9 mouse cellular contexts compared by ENCODE assay signal in genomic region chr17:24507129-24507664, GRCm38 (mm10). TPM values are rescaled to one million over a fixed set of nuclear protein-coding genes. Genes with fewer than 3 reads are reported as not detected.
DNase-seq lines count a peak whose midpoint lies in the region; ATAC-seq and TF ChIP-seq lines count a peak whose summit lies in the region.
"Had no signal": no experiment of that assay in that cellular context is flagged by ENCODE, and none has a peak within 500 bp of the region (broad histone marks: within the 10 kb centered on the region; RNA-seq: fewer than 3 reads in every experiment).

No protein-coding gene starts in this region.

- H3K4me2 ChIP-seq in forebrain, embryonic 14.5 days (ENCODE audit: low read length), result no peak overlapping the region
- peak overlapping the region; percentile 45 for H3K4me2 ChIP-seq in liver, embryonic 12.5 days

- no peaks in the 10 kb centered on the region for H3K27me3 ChIP-seq in forebrain, embryonic 14.5 days (replicated peaks; ENCODE audit: control insufficient read depth, insufficient read depth, low read length)
- peaks cover 20% of the 10 kb centered on the region for H3K27me3 ChIP-seq in forebrain, embryonic 10.5 days (ENCODE audit: poor library complexity, severe bottlenecking)
- peaks cover 22% of the 10 kb centered on the region for H3K27me3 ChIP-seq in embryonic facial prominence, embryonic 10.5 days (replicated peaks; ENCODE audit: low read depth, poor library complexity, severe bottlenecking)
- peaks cover 18% of the 10 kb centered on the region; the same call in 1 of the 2 replicates for H3K27me3 ChIP-seq in liver, embryonic 12.5 days (replicated peaks)

- no peak overlapping the region for H3K4me3 ChIP-seq in forebrain, embryonic 14.5 days (ENCODE audit: low read depth, low read length)
- H3K4me3 ChIP-seq in forebrain, embryonic 10.5 days, result no peak overlapping the region
- no peak overlapping the region for H3K4me3 ChIP-seq in left cerebral cortex, adult 2 months
- H3K4me3 ChIP-seq in embryonic facial prominence, embryonic 10.5 days, result 0 out of 2 replicates have a peak overlapping the region, but pooled peaks have one; percentile 8
- no peak overlapping the region for H3K4me3 ChIP-seq in liver, embryonic 12.5 days

- 55% methylated on average over 19 of the region's 19 CpGs for WGBS in forebrain, embryonic 14.5 days
- 45% methylated on average over 19 of the region's 19 CpGs for WGBS in forebrain, embryonic 10.5 days
- 51% methylated on average over 19 of the region's 19 CpGs for WGBS in embryonic facial prominence, embryonic 10.5 days
- 55% methylated on average over 19 of the region's 19 CpGs for WGBS in liver, embryonic 12.5 days (ENCODE audit: insufficient replicate concordance)

- no peak for DNase-seq in forebrain, embryonic 14.5 days (ENCODE audit: low spot score)
- DNase-seq in forebrain, embryonic 10.5 days (ENCODE audit: extremely low spot score, low spot score), result no peak
- DNase-seq in left cerebral cortex, adult 2 months (ENCODE audit: extremely low spot score in 1 of 2, low spot score in 2 of 2), result peak in 1 of 2 experiments; percentile 28
- DNase-seq in left cerebral cortex, adult 11 months (ENCODE audit: low spot score), result no peak
- peak; percentile 31 for DNase-seq in embryonic facial prominence, embryonic 10.5 days (ENCODE audit: low spot score)
- DNase-seq in adipocyte (ENCODE audit: low spot score), result no peak

- TF ChIP-seq CTCF in left cerebral cortex, adult 2 months (IDR thresholded peaks at IDR 0.05), result no peak

- H3K27ac ChIP-seq in forebrain, embryonic 14.5 days (ENCODE audit: low read depth, low read length), result no peak overlapping the region
- no peak overlapping the region for H3K27ac ChIP-seq in forebrain, embryonic 10.5 days
- H3K27ac ChIP-seq in left cerebral cortex, adult 2 months, result peak overlapping the region; percentile 88
- no peak overlapping the region for H3K27ac ChIP-seq in embryonic facial prominence, embryonic 10.5 days (replicated peaks)
- no peak overlapping the region for H3K27ac ChIP-seq in liver, embryonic 12.5 days

- no peaks in the 10 kb centered on the region for H3K4me1 ChIP-seq in forebrain, embryonic 14.5 days (ENCODE audit: control insufficient read depth, insufficient read depth, low read length)
- peaks cover 16% of the 10 kb centered on the region for H3K4me1 ChIP-seq in forebrain, embryonic 10.5 days
- H3K4me1 ChIP-seq in embryonic facial prominence, embryonic 10.5 days, result peaks cover 13% of the 10 kb centered on the region
- peaks cover 15% of the 10 kb centered on the region for H3K4me1 ChIP-seq in liver, embryonic 12.5 days

- H3K36me3 ChIP-seq in forebrain, embryonic 14.5 days (ENCODE audit: control insufficient read depth, insufficient read depth, low read length), result peaks cover 98% of the 10 kb centered on the region
- H3K36me3 ChIP-seq in forebrain, embryonic 10.5 days (replicated peaks), result peaks cover 93% of the 10 kb centered on the region
- peaks cover 95% of the 10 kb centered on the region for H3K36me3 ChIP-seq in embryonic facial prominence, embryonic 10.5 days (replicated peaks)
- H3K36me3 ChIP-seq in liver, embryonic 12.5 days, result peaks cover 51% of the 10 kb centered on the region

- no peaks in the 10 kb centered on the region for H3K9me3 ChIP-seq in forebrain, embryonic 14.5 days (replicated peaks; ENCODE audit: control insufficient read depth, low read length)
- H3K9me3 ChIP-seq in forebrain, embryonic 10.5 days, result no peaks in the 10 kb centered on the region
- no peaks in the 10 kb centered on the region for H3K9me3 ChIP-seq in embryonic facial prominence, embryonic 10.5 days
- no peaks in the 10 kb centered on the region for H3K9me3 ChIP-seq in liver, embryonic 12.5 days (replicated peaks)

- H3K9ac ChIP-seq in forebrain, embryonic 14.5 days (ENCODE audit: low read length), result no peak overlapping the region
- no peak overlapping the region for H3K9ac ChIP-seq in liver, embryonic 12.5 days

- 0 out of 2 replicates have a peak, but pooled peaks have one; percentile 37 for ATAC-seq in forebrain, embryonic 14.5 days
- peak; percentile 17; the same call in 1 of the 2 replicates for ATAC-seq in liver, embryonic 12.5 days
- no peak for ATAC-seq in megakaryocyte progenitor cell, adult 5-6 weeks (replicated peaks; ENCODE audit: poor library complexity)

- intact Hi-C loops in left cerebral cortex, adult 2 months (cut with DNase I), result no loop called here

RNA-seq across cellular contexts. Expression of gene Caskin1, which starts 18.8 kb away (rescaled TPM):
- polyA plus RNA-seq in forebrain, embryonic 14.5 days (2014; fragmentation: Nextera tagmentation; extraction: Ambion mirVana), result 9.1 and 14.6 TPM in 2 replicates
- polyA plus RNA-seq in forebrain, embryonic 10.5 days (2016; fragmentation: Nextera tagmentation; extraction: Ambion mirVana), result 3.8 and 4.3 TPM in 2 replicates
- total RNA-seq in left cerebral cortex, adult 2 months (2021), result 100 to 1,000 TPM; 134 to 144 TPM
- 3.1 and 3.9 TPM in 2 replicates for polyA plus RNA-seq in embryonic facial prominence, embryonic 10.5 days (2016; fragmentation: Nextera tagmentation; extraction: Ambion mirVana)
- 0.14 and 0.32 TPM in 2 replicates for polyA plus RNA-seq in liver, embryonic 12.5 days (2016; fragmentation: Nextera tagmentation; extraction: Ambion mirVana)
- total RNA-seq in megakaryocyte progenitor cell, adult 5-6 weeks (2015), result not detected in 2 replicates
- not detected in 2 replicates for total RNA-seq in megakaryocyte progenitor cell, adult 5-6 weeks (2017)

RNA-seq across cellular contexts. Expression of gene Traf7, which starts 20.5 kb away (rescaled TPM):
- 80.1 and 96.6 TPM in 2 replicates for polyA plus RNA-seq in forebrain, embryonic 14.5 days (2014; fragmentation: Nextera tagmentation; extraction: Ambion mirVana)
- polyA plus RNA-seq in forebrain, embryonic 10.5 days (2016; fragmentation: Nextera tagmentation; extraction: Ambion mirVana), result 128 and 132 TPM in 2 replicates
- 10 to 100 TPM; 81.3 to 85.3 TPM for total RNA-seq in left cerebral cortex, adult 2 months (2021)
- 116 and 121 TPM in 2 replicates for polyA plus RNA-seq in embryonic facial prominence, embryonic 10.5 days (2016; fragmentation: Nextera tagmentation; extraction: Ambion mirVana)
- polyA plus RNA-seq in liver, embryonic 12.5 days (2016; fragmentation: Nextera tagmentation; extraction: Ambion mirVana), result 52.2 and 55.4 TPM in 2 replicates
- total RNA-seq in megakaryocyte progenitor cell, adult 5-6 weeks (2015), result 50.9 and 54.7 TPM in 2 replicates
- total RNA-seq in megakaryocyte progenitor cell, adult 5-6 weeks (2017), result 91.7 and 98.9 TPM in 2 replicates

RNA-seq across cellular contexts. Expression of gene Rab26, which starts 26.8 kb away (rescaled TPM):
- 4.0 TPM in 2 replicates for polyA plus RNA-seq in forebrain, embryonic 14.5 days (2014; fragmentation: Nextera tagmentation; extraction: Ambion mirVana)
- 1.9 and 3.5 TPM in 2 replicates for polyA plus RNA-seq in forebrain, embryonic 10.5 days (2016; fragmentation: Nextera tagmentation; extraction: Ambion mirVana)
- 10 to 100 TPM; 53.6 to 54.1 TPM for total RNA-seq in left cerebral cortex, adult 2 months (2021)
- 2.6 TPM in 2 replicates for polyA plus RNA-seq in embryonic facial prominence, embryonic 10.5 days (2016; fragmentation: Nextera tagmentation; extraction: Ambion mirVana)
- 1.3 and 1.9 TPM in 2 replicates for polyA plus RNA-seq in liver, embryonic 12.5 days (2016; fragmentation: Nextera tagmentation; extraction: Ambion mirVana)
- 0.12 and 0.17 TPM in 2 replicates for total RNA-seq in megakaryocyte progenitor cell, adult 5-6 weeks (2015)
- 0.14 and 0.71 TPM in 2 replicates for total RNA-seq in megakaryocyte progenitor cell, adult 5-6 weeks (2017)

RNA-seq across cellular contexts. Expression of gene Mlst8, which starts 28.3 kb away (rescaled TPM):
- 31.8 and 37.2 TPM in 2 replicates for polyA plus RNA-seq in forebrain, embryonic 14.5 days (2014; fragmentation: Nextera tagmentation; extraction: Ambion mirVana)
- polyA plus RNA-seq in forebrain, embryonic 10.5 days (2016; fragmentation: Nextera tagmentation; extraction: Ambion mirVana), result 36.8 and 40.0 TPM in 2 replicates
- total RNA-seq in left cerebral cortex, adult 2 months (2021), result 10 to 100 TPM; 34.5 to 37.1 TPM
- 37.5 and 39.0 TPM in 2 replicates for polyA plus RNA-seq in embryonic facial prominence, embryonic 10.5 days (2016; fragmentation: Nextera tagmentation; extraction: Ambion mirVana)
- polyA plus RNA-seq in liver, embryonic 12.5 days (2016; fragmentation: Nextera tagmentation; extraction: Ambion mirVana), result 17.2 and 19.4 TPM in 2 replicates
- total RNA-seq in megakaryocyte progenitor cell, adult 5-6 weeks (2015), result 9.2 TPM in 2 replicates
- 14.9 and 28.9 TPM in 2 replicates for total RNA-seq in megakaryocyte progenitor cell, adult 5-6 weeks (2017)

RNA-seq across cellular contexts. Expression of gene Bricd5, which starts 33.5 kb away (rescaled TPM):
- polyA plus RNA-seq in forebrain, embryonic 14.5 days (2014; fragmentation: Nextera tagmentation; extraction: Ambion mirVana), result 0.38 and 1.3 TPM in 2 replicates
- 0.23 and 0.25 TPM in 2 replicates for polyA plus RNA-seq in forebrain, embryonic 10.5 days (2016; fragmentation: Nextera tagmentation; extraction: Ambion mirVana)
- 1 to 10 TPM; 1.7 to 1.9 TPM for total RNA-seq in left cerebral cortex, adult 2 months (2021)
- polyA plus RNA-seq in embryonic facial prominence, embryonic 10.5 days (2016; fragmentation: Nextera tagmentation; extraction: Ambion mirVana), result 0.36 and 0.67 TPM in 2 replicates
- polyA plus RNA-seq in liver, embryonic 12.5 days (2016; fragmentation: Nextera tagmentation; extraction: Ambion mirVana), result 0.18 TPM in 1 of 2 replicates, not detected in the other
- total RNA-seq in megakaryocyte progenitor cell, adult 5-6 weeks (2015), result 0.35 and 0.81 TPM in 2 replicates
- not detected in 2 replicates for total RNA-seq in megakaryocyte progenitor cell, adult 5-6 weeks (2017)
- total RNA-seq: liver, adult 2 months had no signal
